Mouse (Mus musculus): Measurements from ENCODE around the gene Mrpl21. TPM values are rescaled to one million over a fixed set of nuclear protein-coding genes. Genes with fewer than 3 reads are reported as not detected.

The Mrpl21 gene
- polyA plus RNA-seq, 1 experiment: 34.3 TPM

DNA sequence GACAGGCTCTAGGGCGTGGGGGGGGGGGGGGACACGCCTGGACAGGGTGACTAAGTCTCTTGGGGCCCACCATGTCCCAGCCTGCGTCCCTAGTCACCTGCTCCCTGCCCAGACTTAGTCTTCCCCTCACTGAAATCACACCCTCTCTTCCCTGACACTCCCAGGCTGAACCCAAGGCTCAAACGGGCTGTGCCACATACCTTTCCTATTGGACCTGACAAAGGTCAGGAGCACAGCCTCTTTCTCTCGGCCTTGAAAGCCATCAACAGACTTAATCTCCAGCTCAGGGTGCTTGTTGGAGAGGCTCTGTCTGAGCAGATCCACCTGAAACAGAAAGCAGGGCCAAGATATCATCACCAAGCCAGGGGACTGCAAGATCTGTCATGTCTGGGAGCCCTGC lies 16.6 kb upstream of the Mrpl21 start:
- Histone ChIP-seq H3K4me1 (ENCODE audit: control insufficient read depth, insufficient read depth, insufficient read length, low read length) (no peaks in the 10 kb centered on the region), H3K36me3 (ENCODE audit: control insufficient read depth, insufficient read depth, low read length) (peaks cover 58% of the 10 kb centered on the region), H3K27ac (ENCODE audit: insufficient read depth, low read depth, low read length) (no peak overlapping the region), H3K4me3 (ENCODE audit: low read depth, low read length) (no peak overlapping the region), H3K27me3 (ENCODE audit: control insufficient read depth, insufficient read depth, low read length) (no peaks in the 10 kb centered on the region)
- TF ChIP-seq POLR2A (IDR thresholded peaks at IDR 0.05; ENCODE audit: low read depth, low read length) (no peak), CTCF (IDR thresholded peaks at IDR 0.05; ENCODE audit: extremely low read depth, insufficient read length, insufficient replicate concordance, low read depth, low read length) (no peak)
- 68% methylated on average over 5 of the region's 5 CpGs for WGBS

DNA sequence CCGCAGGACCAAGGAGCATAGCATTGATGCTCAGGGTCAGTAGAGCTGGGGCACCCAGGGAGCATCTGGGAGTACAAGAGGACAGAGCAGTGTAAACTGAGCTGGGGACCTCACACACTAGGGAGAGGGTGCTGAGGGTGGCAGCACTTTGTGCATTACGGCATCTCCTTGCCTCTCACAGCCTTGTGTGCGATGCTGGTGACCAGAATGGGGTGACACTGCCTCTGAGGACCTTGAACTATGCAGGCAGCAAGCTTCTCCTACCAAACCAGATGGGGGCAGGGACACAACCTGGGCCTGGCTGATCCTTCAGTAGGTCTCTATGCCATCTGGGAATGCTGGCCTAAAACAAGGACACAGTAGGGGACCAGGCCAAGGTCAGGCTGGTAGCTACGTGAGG lies 16.0 kb upstream of the Mrpl21 start:
- WGBS: 95% methylated on average over 4 of the region's 4 CpGs
- Histone ChIP-seq H3K27me3 (ENCODE audit: control insufficient read depth, insufficient read depth, low read length) (no peaks in the 10 kb centered on the region), H3K4me1 (ENCODE audit: control insufficient read depth, insufficient read depth, insufficient read length, low read length) (no peaks in the 10 kb centered on the region), H3K27ac (ENCODE audit: insufficient read depth, low read depth, low read length) (no peak overlapping the region), H3K4me3 (ENCODE audit: low read depth, low read length) (no peak overlapping the region), H3K36me3 (ENCODE audit: control insufficient read depth, insufficient read depth, low read length) (peaks cover 60% of the 10 kb centered on the region)
- no peak for TF ChIP-seq CTCF (IDR thresholded peaks at IDR 0.05; ENCODE audit: extremely low read depth, insufficient read length, insufficient replicate concordance, low read depth, low read length)
- TF ChIP-seq POLR2A (IDR thresholded peaks at IDR 0.05; ENCODE audit: low read depth, low read length): no peak

- Histone ChIP-seq H3K4me3 (ENCODE audit: low read depth, low read length) (no peak overlapping the region), H3K4me1 (ENCODE audit: control insufficient read depth, insufficient read depth, insufficient read length, low read length) (no peaks in the 10 kb centered on the region), H3K27ac (ENCODE audit: insufficient read depth, low read depth, low read length) (no peak overlapping the region), H3K27me3 (ENCODE audit: control insufficient read depth, insufficient read depth, low read length) (no peaks in the 10 kb centered on the region), H3K36me3 (ENCODE audit: control insufficient read depth, insufficient read depth, low read length) (peaks cover 60% of the 10 kb centered on the region)
- no peak for TF ChIP-seq CTCF (IDR thresholded peaks at IDR 0.05; ENCODE audit: extremely low read depth, insufficient read length, insufficient replicate concordance, low read depth, low read length)
- no peak for TF ChIP-seq POLR2A (IDR thresholded peaks at IDR 0.05; ENCODE audit: low read depth, low read length)
- 91% methylated on average over 4 of the region's 4 CpGs for WGBS
Observed at GRCm38 (mm10) chr19:3267340-3267739, 15.4 kb upstream of the Mrpl21 start.

DNA sequence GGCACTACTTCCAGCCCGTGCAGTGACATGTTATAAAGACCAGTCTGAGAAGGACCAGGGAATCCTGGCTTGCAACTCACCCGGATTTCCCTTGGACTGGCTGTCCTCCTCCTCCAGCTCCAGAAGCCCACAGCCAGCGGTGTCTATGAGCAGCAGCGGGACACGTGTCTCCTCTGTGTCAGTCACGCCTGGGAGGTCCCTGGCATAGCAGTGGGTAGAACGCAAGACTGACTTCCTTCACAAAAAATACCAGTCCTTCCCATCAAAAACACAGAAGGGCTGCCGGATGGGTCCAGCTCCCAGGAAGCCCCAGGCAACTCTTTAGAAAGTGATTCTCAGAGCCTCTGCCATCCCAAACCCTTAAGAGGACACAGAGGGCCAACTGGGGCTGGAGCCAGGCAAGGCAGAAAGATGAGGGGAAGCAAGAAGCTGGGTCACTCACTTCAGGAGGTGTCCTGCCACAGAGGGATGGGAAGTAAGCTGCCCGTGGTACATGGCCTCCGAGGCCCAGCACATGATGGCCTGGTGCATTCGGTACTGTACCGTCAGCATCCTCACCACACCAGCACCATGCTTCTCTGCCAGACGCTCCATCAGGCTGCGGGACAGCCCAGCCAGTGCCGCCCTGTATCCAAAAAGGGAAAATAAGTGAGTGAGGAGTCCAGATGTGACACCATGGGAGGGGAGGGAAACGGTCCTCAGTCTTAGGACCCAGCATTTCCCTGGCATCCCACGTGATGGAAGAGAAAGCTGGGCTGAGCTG lies 14.3 kb upstream of the Mrpl21 start:
- Histone ChIP-seq H3K27ac (ENCODE audit: insufficient read depth, low read depth, low read length) (no peak overlapping the region), H3K27me3 (ENCODE audit: control insufficient read depth, insufficient read depth, low read length) (no peaks in the 10 kb centered on the region), H3K36me3 (ENCODE audit: control insufficient read depth, insufficient read depth, low read length) (peaks cover 67% of the 10 kb centered on the region), H3K4me3 (ENCODE audit: low read depth, low read length) (no peak overlapping the region), H3K4me1 (ENCODE audit: control insufficient read depth, insufficient read depth, insufficient read length, low read length) (no peaks in the 10 kb centered on the region)
- 93% methylated on average over 17 of the region's 17 CpGs for WGBS
- no peak for TF ChIP-seq POLR2A (IDR thresholded peaks at IDR 0.05; ENCODE audit: low read depth, low read length)
- no peak for TF ChIP-seq CTCF (IDR thresholded peaks at IDR 0.05; ENCODE audit: extremely low read depth, insufficient read length, insufficient replicate concordance, low read depth, low read length)

GRCm38 (mm10) chr19:3269279-3269678 lies 13.4 kb upstream of the Mrpl21 start:
- no peaks in the 10 kb centered on the region for H3K4me1 ChIP-seq (ENCODE audit: control insufficient read depth, insufficient read depth, insufficient read length, low read length)
- TF ChIP-seq POLR2A (IDR thresholded peaks at IDR 0.05; ENCODE audit: low read depth, low read length) (no peak), CTCF (IDR thresholded peaks at IDR 0.05; ENCODE audit: extremely low read depth, insufficient read length, insufficient replicate concordance, low read depth, low read length) (no peak)
- no peaks in the 10 kb centered on the region for H3K27me3 ChIP-seq (ENCODE audit: control insufficient read depth, insufficient read depth, low read length)
- WGBS: 89% methylated on average over 9 of the region's 9 CpGs
- no peak overlapping the region for H3K27ac ChIP-seq (ENCODE audit: insufficient read depth, low read depth, low read length)
- no peak overlapping the region for H3K4me3 ChIP-seq (ENCODE audit: low read depth, low read length)
- H3K36me3 ChIP-seq (ENCODE audit: control insufficient read depth, insufficient read depth, low read length): peaks cover 70% of the 10 kb centered on the region

DNA sequence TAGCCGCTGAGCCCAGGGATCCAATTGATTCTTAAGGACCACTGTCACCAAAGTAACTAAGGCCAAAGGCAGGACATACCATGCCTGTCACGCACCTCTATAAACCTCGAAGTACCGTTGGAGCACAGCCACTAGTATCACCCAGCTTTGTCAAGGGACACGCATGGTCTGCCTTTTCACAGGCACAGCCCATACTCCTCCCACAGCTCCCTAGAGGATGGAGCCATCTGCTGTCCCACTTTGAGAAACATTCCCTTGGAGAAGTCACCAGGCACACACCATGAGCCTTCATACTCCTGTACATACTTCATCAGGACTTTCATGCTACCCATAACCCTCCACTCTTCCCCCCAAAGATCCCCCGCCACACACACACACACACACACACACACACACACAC lies 12.9 kb upstream of the Mrpl21 start:
- TF ChIP-seq POLR2A (IDR thresholded peaks at IDR 0.05; ENCODE audit: low read depth, low read length) (no peak), CTCF (IDR thresholded peaks at IDR 0.05; ENCODE audit: extremely low read depth, insufficient read length, insufficient replicate concordance, low read depth, low read length) (no peak)
- no peaks in the 10 kb centered on the region for H3K27me3 ChIP-seq (ENCODE audit: control insufficient read depth, insufficient read depth, low read length)
- peaks cover 66% of the 10 kb centered on the region for H3K36me3 ChIP-seq (ENCODE audit: control insufficient read depth, insufficient read depth, low read length)
- no peak overlapping the region for H3K27ac ChIP-seq (ENCODE audit: insufficient read depth, low read depth, low read length)
- WGBS: 89% methylated on average over 6 of the region's 6 CpGs
- H3K4me1 ChIP-seq (ENCODE audit: control insufficient read depth, insufficient read depth, insufficient read length, low read length): no peaks in the 10 kb centered on the region
- H3K4me3 ChIP-seq (ENCODE audit: low read depth, low read length): no peak overlapping the region

DNA sequence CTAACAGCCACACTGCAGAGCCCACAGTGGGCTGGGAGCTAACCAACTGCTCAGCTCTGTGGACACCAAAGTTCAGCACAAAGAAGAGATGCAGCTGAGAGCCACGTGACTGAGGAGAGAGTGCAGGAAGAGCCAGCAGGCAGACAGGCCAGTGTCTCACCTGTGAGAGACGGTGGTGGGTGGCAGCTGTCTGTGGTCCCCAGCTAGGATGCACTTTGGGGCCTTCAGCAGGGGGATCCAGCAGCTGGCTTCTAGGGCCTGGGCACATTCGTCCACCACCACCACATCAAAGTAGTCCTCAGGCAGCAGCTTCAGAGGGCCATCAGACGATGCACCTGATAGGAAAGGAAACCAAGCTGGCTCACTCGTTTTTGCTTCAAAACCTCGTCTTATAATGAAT lies 11.3 kb upstream of the Mrpl21 start:
- Histone ChIP-seq H3K4me1 (ENCODE audit: control insufficient read depth, insufficient read depth, insufficient read length, low read length) (no peaks in the 10 kb centered on the region), H3K27me3 (ENCODE audit: control insufficient read depth, insufficient read depth, low read length) (no peaks in the 10 kb centered on the region), H3K36me3 (ENCODE audit: control insufficient read depth, insufficient read depth, low read length) (peaks cover 64% of the 10 kb centered on the region), H3K27ac (ENCODE audit: insufficient read depth, low read depth, low read length) (no peak overlapping the region), H3K4me3 (ENCODE audit: low read depth, low read length) (no peak overlapping the region)
- WGBS: 89% methylated on average over 6 of the region's 6 CpGs
- no peak for TF ChIP-seq CTCF (IDR thresholded peaks at IDR 0.05; ENCODE audit: extremely low read depth, insufficient read length, insufficient replicate concordance, low read depth, low read length)
- no peak for TF ChIP-seq POLR2A (IDR thresholded peaks at IDR 0.05; ENCODE audit: low read depth, low read length)
